Mouse (Mus musculus): ENCODE data around the gene Srsf2. TPM values are rescaled to one million over a fixed set of nuclear protein-coding genes. Genes with fewer than 3 reads are reported as not detected.

Gene Srsf2
- polyA plus RNA-seq, 1 experiment from 2014 or later: 890 TPM

GRCm38 (mm10) chr11:116821057-116821940 is 31.6 kb downstream of the Srsf2 start:
- WGBS: 72% methylated on average over 13 of the region's 13 CpGs
- peak overlapping the region; percentile 60 for H3K27ac ChIP-seq (replicated peaks)
- no peaks in the 10 kb centered on the region; the same call in 1 of the 2 replicates for H3K27me3 ChIP-seq (replicated peaks; ENCODE audit: low read depth, poor library complexity, severe bottlenecking)
- H3K4me3 ChIP-seq: 0 out of 2 replicates have a peak overlapping the region, but pooled peaks have one; percentile 3
- no peaks in the 10 kb centered on the region for H3K9me3 ChIP-seq
- H3K36me3 ChIP-seq (replicated peaks): peaks cover 3% of the 10 kb centered on the region; the same call in 1 of the 2 replicates
- DNase-seq (ENCODE audit: low spot score): no peak
- H3K4me1 ChIP-seq: peaks cover 67% of the 10 kb centered on the region

GRCm38 (mm10) chr11:116819932-116820593 is 32.8 kb downstream of the Srsf2 start:
- Histone ChIP-seq H3K27me3 (replicated peaks; ENCODE audit: low read depth, poor library complexity, severe bottlenecking) (no peaks in the 10 kb centered on the region), H3K4me3 (no peak overlapping the region), H3K36me3 (replicated peaks) (peaks cover 3% of the 10 kb centered on the region; the same call in 1 of the 2 replicates), H3K27ac (replicated peaks) (0 out of 2 replicates have a peak overlapping the region, but pooled peaks have one; percentile 15), H3K4me1 (peaks cover 67% of the 10 kb centered on the region), H3K9me3 (no peaks in the 10 kb centered on the region)
- DNase-seq (ENCODE audit: low spot score): no peak
- 87% methylated on average over 5 of the region's 5 CpGs for WGBS

GRCm38 (mm10) chr11:116818722-116819121 is 34.2 kb downstream of the Srsf2 start:
- H3K9me3 ChIP-seq: no peaks in the 10 kb centered on the region
- peak overlapping the region; percentile 27; the same call in 1 of the 2 replicates for H3K27ac ChIP-seq (replicated peaks)
- H3K4me1 ChIP-seq: peaks cover 78% of the 10 kb centered on the region
- H3K36me3 ChIP-seq (replicated peaks): peaks cover 3% of the 10 kb centered on the region; the same call in 1 of the 2 replicates
- no peak overlapping the region for H3K4me3 ChIP-seq
- WGBS: 76% methylated on average over 8 of the region's 8 CpGs
- no peaks in the 10 kb centered on the region for H3K27me3 ChIP-seq (replicated peaks; ENCODE audit: low read depth, poor library complexity, severe bottlenecking)
- DNase-seq (ENCODE audit: low spot score): no peak

DNA sequence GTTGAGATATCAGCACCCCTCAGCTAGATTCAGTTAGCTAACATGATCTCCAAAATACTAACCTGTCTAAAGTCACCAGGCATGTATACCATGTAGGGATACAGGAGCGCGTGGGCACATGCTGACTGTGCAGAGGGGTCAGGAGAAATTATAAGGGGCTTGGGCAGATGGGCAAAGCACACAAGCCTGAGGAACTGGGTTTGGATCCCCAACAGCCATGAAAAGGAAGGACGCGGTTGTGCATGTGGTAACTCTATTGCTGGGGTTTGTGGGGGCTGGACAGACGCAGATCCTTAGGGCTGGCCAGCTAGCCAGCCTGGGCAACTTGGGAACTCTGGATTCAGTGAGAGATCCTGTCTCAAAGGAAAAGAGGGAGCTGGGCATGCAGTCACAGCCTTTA is 35.3 kb downstream of the Srsf2 start:
- no peaks in the 10 kb centered on the region for H3K9me3 ChIP-seq
- no peak overlapping the region for H3K27ac ChIP-seq (replicated peaks)
- H3K36me3 ChIP-seq (replicated peaks): no peaks in the 10 kb centered on the region
- WGBS: 95% methylated on average over 5 of the region's 5 CpGs
- H3K4me1 ChIP-seq: peaks cover 88% of the 10 kb centered on the region
- 0 out of 2 replicates have a peak, but pooled peaks cover 6% of the 10 kb centered on the region for H3K27me3 ChIP-seq (replicated peaks; ENCODE audit: low read depth, poor library complexity, severe bottlenecking)
- no peak overlapping the region for H3K4me3 ChIP-seq
- DNase-seq (ENCODE audit: low spot score): no peak

GRCm38 (mm10) chr11:116816769-116817168 is 36.1 kb downstream of the Srsf2 start:
- Histone ChIP-seq H3K9me3 (no peaks in the 10 kb centered on the region), H3K36me3 (replicated peaks) (no peaks in the 10 kb centered on the region), H3K27ac (replicated peaks) (no peak overlapping the region; the same call in 1 of the 2 replicates), H3K4me1 (peaks cover 88% of the 10 kb centered on the region), H3K27me3 (replicated peaks; ENCODE audit: low read depth, poor library complexity, severe bottlenecking) (0 out of 2 replicates have a peak, but pooled peaks cover 6% of the 10 kb centered on the region), H3K4me3 (no peak overlapping the region)
- WGBS: 65% methylated on average over 5 of the region's 5 CpGs
- no peak for DNase-seq (ENCODE audit: low spot score)

DNA sequence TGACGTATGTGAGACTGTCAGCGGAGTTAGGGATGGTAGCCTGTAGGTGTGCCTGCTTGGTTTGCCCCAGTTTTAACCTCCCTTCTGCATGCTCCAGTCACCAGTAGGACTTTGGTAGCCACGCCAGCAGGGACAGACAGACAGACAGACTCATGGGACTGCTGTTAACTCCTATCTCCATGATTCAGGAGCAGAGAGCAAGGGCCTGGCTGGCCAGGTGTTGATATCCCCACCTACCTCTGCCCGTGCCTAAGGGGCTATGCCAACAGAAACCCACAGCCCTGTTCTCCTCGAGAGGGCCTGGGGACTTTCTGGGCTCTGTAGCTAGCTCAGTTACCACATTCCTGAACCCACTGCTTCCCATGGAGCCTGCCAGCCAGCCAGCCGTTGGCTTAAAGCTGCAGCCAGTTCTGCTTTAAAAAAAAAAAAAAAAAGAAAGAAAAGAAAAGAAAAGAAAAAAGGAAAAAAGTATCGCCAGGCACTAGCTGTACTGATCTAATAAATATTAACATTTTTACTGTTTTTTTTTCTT is 37.9 kb downstream of the Srsf2 start:
- peak overlapping the region; percentile 37 for H3K4me3 ChIP-seq
- H3K4me1 ChIP-seq: peaks cover 88% of the 10 kb centered on the region
- DNase-seq (ENCODE audit: low spot score): no peak
- no peaks in the 10 kb centered on the region for H3K36me3 ChIP-seq (replicated peaks)
- H3K27ac ChIP-seq (replicated peaks): peak overlapping the region; percentile 83
- 0 out of 2 replicates have a peak, but pooled peaks cover 19% of the 10 kb centered on the region for H3K27me3 ChIP-seq (replicated peaks; ENCODE audit: low read depth, poor library complexity, severe bottlenecking)
- H3K9me3 ChIP-seq: no peaks in the 10 kb centered on the region
- WGBS: 26% methylated on average over 7 of the region's 7 CpGs

DNA sequence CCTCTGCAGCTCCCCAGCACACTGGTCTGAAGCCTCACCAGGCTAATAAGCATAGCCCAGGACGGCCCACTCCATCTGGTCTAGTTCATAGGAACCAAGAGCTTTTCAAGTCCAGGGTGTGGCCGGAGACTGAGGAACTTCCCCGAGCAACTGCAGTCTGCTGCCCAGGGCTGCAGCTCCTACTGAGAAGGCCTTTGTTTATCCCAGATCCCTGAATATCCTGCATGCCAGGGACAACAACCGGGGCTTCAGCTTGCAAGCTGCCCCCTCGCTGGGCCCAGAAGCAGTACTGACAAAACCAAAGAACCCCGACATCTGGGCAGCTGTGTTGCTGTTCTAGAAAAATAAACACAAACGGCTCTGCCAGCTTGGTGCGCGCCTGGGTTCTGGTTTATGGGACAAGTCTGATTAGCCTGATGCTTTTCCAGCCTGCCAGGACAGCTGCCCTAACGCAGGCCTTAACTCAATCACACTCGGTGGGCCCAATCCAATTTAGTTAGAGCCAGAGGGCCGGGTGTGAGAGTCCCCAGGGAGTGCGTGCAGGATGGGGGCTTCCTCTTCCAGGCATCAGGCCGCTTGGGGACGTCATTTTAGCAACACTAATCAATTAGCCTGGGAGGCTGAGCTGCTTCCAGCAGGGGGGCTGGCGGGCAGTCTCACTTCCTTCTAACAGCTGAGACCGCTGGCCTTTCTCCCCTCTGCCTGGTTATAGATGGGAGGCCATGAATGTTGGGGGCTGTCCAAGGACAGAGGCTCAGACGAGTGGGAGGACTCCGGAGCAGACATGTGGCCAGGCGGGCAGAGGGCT is 38.6 kb downstream of the Srsf2 start:
- H3K36me3 ChIP-seq (replicated peaks): no peaks in the 10 kb centered on the region
- peaks cover 82% of the 10 kb centered on the region for H3K4me1 ChIP-seq
- H3K27me3 ChIP-seq (replicated peaks; ENCODE audit: low read depth, poor library complexity, severe bottlenecking): peaks cover 24% of the 10 kb centered on the region; the same call in 1 of the 2 replicates
- peak; percentile 75 for DNase-seq (ENCODE audit: low spot score)
- WGBS: 5% methylated on average over 20 of the region's 20 CpGs
- peak overlapping the region; percentile 37 for H3K4me3 ChIP-seq
- no peaks in the 10 kb centered on the region for H3K9me3 ChIP-seq
- peak overlapping the region; percentile 83 for H3K27ac ChIP-seq (replicated peaks)

DNA sequence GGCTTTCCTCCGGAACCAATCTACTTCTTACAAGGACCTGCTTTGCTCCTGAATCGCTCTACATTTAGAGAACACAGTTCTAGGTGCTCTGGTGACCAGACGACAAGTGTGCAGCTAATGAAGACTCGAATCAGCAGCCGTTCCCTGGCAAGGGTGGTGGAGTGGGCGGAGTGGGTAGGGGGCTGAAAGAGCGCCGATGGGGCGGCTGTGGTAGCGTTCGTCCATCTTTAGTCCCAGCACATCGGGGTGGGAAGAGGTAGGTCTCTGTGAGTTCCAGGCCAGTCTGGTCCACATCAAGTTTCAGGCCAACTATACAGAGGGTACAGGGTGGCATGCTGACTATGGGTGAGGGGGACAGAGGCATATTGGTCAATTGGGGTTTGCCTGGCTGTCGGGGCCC is 39.3 kb downstream of the Srsf2 start:
- Histone ChIP-seq H3K4me3 (peak overlapping the region; percentile 37), H3K36me3 (replicated peaks) (no peaks in the 10 kb centered on the region), H3K27me3 (replicated peaks; ENCODE audit: low read depth, poor library complexity, severe bottlenecking) (peaks cover 24% of the 10 kb centered on the region; the same call in 1 of the 2 replicates), H3K4me1 (peaks cover 77% of the 10 kb centered on the region), H3K9me3 (no peaks in the 10 kb centered on the region), H3K27ac (replicated peaks) (peak overlapping the region; percentile 83)
- DNase-seq (ENCODE audit: low spot score): no peak
- WGBS: 75% methylated on average over 13 of the region's 13 CpGs

- peak; percentile 71 for DNase-seq (ENCODE audit: low spot score)
- peaks cover 81% of the 10 kb centered on the region for H3K4me1 ChIP-seq
- H3K9me3 ChIP-seq: no peaks in the 10 kb centered on the region
- H3K36me3 ChIP-seq (replicated peaks): no peaks in the 10 kb centered on the region
- H3K27me3 ChIP-seq (replicated peaks; ENCODE audit: low read depth, poor library complexity, severe bottlenecking): peaks cover 24% of the 10 kb centered on the region; the same call in 1 of the 2 replicates
- 50% methylated on average over 21 of the region's 21 CpGs for WGBS
- peak overlapping the region; percentile 29; the same call in 1 of the 2 replicates for H3K4me3 ChIP-seq
- H3K27ac ChIP-seq (replicated peaks): peak overlapping the region; percentile 83
These were observed 39.9 kb downstream of the Srsf2 start for GRCm38 (mm10) chr11:116812793-116813529.

DNA sequence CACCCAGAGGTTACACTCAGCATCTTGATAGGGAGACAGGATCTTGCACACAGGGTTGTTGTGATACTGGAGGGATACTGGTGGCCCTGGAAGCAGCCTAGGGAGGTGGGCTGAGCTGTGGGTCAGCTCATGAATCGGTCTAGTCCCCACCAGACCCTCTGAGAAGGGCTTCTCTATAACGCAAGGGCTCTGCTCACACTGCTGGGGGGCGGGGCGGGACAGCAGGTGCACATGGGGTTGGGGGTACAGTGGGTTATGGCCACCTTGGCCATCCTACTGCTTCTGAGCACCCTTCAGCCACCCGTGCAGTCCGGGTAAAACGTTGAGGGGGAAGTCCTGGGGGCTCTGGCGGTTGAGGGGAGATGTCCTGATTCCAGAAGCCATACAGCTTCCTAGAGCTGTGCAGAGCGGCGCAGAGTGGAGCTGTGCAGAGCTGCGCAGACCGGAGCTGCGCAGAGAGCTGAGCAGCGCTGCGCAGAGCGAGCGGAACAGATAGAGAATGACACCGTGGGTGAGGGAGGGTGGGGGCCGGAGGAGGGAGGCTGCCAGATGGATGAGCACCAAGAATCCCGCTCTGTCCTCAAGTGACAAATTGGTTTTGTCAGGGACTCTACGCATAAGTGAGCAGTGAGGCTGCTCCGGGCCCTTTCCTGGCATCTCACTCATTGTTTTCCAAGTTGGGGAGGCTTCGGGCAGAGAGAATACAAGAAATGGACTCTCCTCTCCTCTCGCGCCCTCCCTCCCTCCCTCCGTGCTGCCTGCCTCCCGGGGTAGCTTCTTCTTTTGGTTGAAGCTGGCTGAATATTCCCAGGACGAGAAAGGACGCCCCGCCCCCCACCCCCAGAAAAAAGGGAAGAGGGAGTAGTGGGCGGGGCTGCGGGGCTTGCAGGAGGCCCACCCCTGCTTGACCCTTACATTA is 41.7 kb downstream of the Srsf2 start:
- H3K4me1 ChIP-seq: peaks cover 79% of the 10 kb centered on the region
- WGBS: 8% methylated on average over 32 of the region's 32 CpGs
- H3K36me3 ChIP-seq (replicated peaks): no peaks in the 10 kb centered on the region

More for the DNA sequence above, 41.7 kb downstream of the Srsf2 start:
- no peaks in the 10 kb centered on the region for H3K9me3 ChIP-seq
- peak overlapping the region; percentile 83 for H3K27ac ChIP-seq (replicated peaks)
- peak; percentile 75 for DNase-seq (ENCODE audit: low spot score)
- H3K27me3 ChIP-seq (replicated peaks; ENCODE audit: low read depth, poor library complexity, severe bottlenecking): peaks cover 24% of the 10 kb centered on the region; the same call in 1 of the 2 replicates
- peak overlapping the region; percentile 56 for H3K4me3 ChIP-seq

Data from embryonic facial prominence, embryonic 10.5 days (tissue).